Mouse (Mus musculus): ENCODE results near the gene Catsper1. TPM values are rescaled to one million over a fixed set of nuclear protein-coding genes. Genes with fewer than 3 reads are reported as not detected.
A peak's percentile ranks its signal among the peaks of the same experiment; 100 is the strongest.

The Catsper1 gene
- polyA plus RNA-seq, 1 experiment from 2014 or later, result not detected

- Histone ChIP-seq H3K4me1 (replicated peaks) (peaks cover 41% of the 10 kb centered on the region), H3K4me3 (peak overlapping the region; percentile 100), H3K27me3 (ENCODE audit: insufficient read depth, poor library complexity, severe bottlenecking) (no peaks in the 10 kb centered on the region), H3K9me3 (no peaks in the 10 kb centered on the region), H3K27ac (peak overlapping the region; percentile 93), H3K36me3 (peaks cover 18% of the 10 kb centered on the region)
- DNase-seq (ENCODE audit: low spot score), result no peak
- 50% methylated on average over 12 of the region's 12 CpGs for WGBS
Measured at GRCm38 (mm10) chr19:5389647-5390046, 54.1 kb downstream of the Catsper1 start.

GRCm38 (mm10) chr19:5390416-5390815 lies 54.9 kb downstream of the Catsper1 start:
- no peaks in the 10 kb centered on the region for H3K27me3 ChIP-seq (ENCODE audit: insufficient read depth, poor library complexity, severe bottlenecking)
- peak overlapping the region; percentile 100; the same call in 1 of the 2 replicates for H3K4me3 ChIP-seq

DNA sequence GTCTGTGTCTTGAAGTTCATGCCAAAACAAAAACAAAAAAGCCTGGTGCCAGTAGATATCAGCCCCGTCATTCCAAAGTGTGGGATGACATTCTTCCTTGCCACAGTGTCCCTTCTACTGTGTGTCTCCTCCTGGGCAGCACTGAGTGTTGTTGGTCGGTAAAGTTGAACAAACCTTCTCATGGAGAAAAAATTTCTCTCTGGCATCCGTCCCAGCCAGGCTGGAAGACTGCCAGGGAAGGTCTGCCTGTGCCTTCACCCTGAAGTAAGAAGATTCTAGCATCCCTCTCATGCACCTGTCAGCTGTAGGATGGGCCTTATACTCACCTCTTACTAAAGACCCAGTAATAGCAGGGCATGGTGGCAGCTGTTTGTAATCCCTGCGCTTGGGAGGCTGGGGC lies 57.4 kb downstream of the Catsper1 start:
- WGBS, result 79% methylated on average over 4 of the region's 4 CpGs
- no peak for DNase-seq (ENCODE audit: low spot score)
- no peaks in the 10 kb centered on the region for H3K27me3 ChIP-seq (ENCODE audit: insufficient read depth, poor library complexity, severe bottlenecking)
- no peaks in the 10 kb centered on the region for H3K36me3 ChIP-seq
- H3K4me1 ChIP-seq (replicated peaks), result peaks cover 24% of the 10 kb centered on the region
- no peaks in the 10 kb centered on the region for H3K9me3 ChIP-seq
- no peak overlapping the region for H3K4me3 ChIP-seq
- H3K27ac ChIP-seq, result no peak overlapping the region

More at GRCm38 (mm10) chr19:5390416-5390815, 54.9 kb downstream of the Catsper1 start:
- Histone ChIP-seq H3K27ac (peak overlapping the region; percentile 93; the same call in 1 of the 2 replicates), H3K4me1 (replicated peaks) (peaks cover 41% of the 10 kb centered on the region), H3K36me3 (peaks cover 10% of the 10 kb centered on the region), H3K9me3 (no peaks in the 10 kb centered on the region)
- no peak for DNase-seq (ENCODE audit: low spot score)
- WGBS, result 89% methylated on average over 8 of the region's 8 CpGs

Other genes starting within 250 kb of the Catsper1 start
- 87.1 and 92.0 TPM in 2 replicates for gene Yif1a, start 247.2 kb upstream of the Catsper1 start, polyA plus RNA-seq (2016; fragmentation: Nextera tagmentation; extraction: Ambion mirVana)
- gene Cnih2, start 237.2 kb upstream of the Catsper1 start, polyA plus RNA-seq (2016; fragmentation: Nextera tagmentation; extraction: Ambion mirVana), result 42.1 and 115 TPM in 2 replicates
- 270 and 303 TPM in 2 replicates for gene Rab1b, start 228.7 kb upstream of the Catsper1 start, polyA plus RNA-seq (2016; fragmentation: Nextera tagmentation; extraction: Ambion mirVana)
- gene Klc2, start 217.2 kb upstream of the Catsper1 start, polyA plus RNA-seq (2016; fragmentation: Nextera tagmentation; extraction: Ambion mirVana), result 35.5 and 45.8 TPM in 2 replicates
- 23.7 and 26.1 TPM in 2 replicates for gene Pacs1, start 62.6 kb upstream of the Catsper1 start, polyA plus RNA-seq (2016; fragmentation: Nextera tagmentation; extraction: Ambion mirVana)
- gene Sf3b2, start 40.3 kb upstream of the Catsper1 start, polyA plus RNA-seq (2016; fragmentation: Nextera tagmentation; extraction: Ambion mirVana), result 438 and 456 TPM in 2 replicates
- gene Gal3st3, start 37.4 kb upstream of the Catsper1 start, polyA plus RNA-seq (2016; fragmentation: Nextera tagmentation; extraction: Ambion mirVana), result 11.7 and 19.1 TPM in 2 replicates
- 0.65 and 1.6 TPM in 2 replicates for gene Cst6, start 13.8 kb downstream of the Catsper1 start, polyA plus RNA-seq (2016; fragmentation: Nextera tagmentation; extraction: Ambion mirVana)
- 84.2 and 90.5 TPM in 2 replicates for gene Eif1ad, start 31.0 kb downstream of the Catsper1 start, polyA plus RNA-seq (2016; fragmentation: Nextera tagmentation; extraction: Ambion mirVana)
- gene Banf1, start 31.4 kb downstream of the Catsper1 start, polyA plus RNA-seq (2016; fragmentation: Nextera tagmentation; extraction: Ambion mirVana), result 539 and 565 TPM in 2 replicates
- 82.7 and 93.2 TPM in 2 replicates for gene Sart1, start 53.0 kb downstream of the Catsper1 start, polyA plus RNA-seq (2016; fragmentation: Nextera tagmentation; extraction: Ambion mirVana)
- gene Tsga10ip, start 66.8 kb downstream of the Catsper1 start, polyA plus RNA-seq (2016; fragmentation: Nextera tagmentation; extraction: Ambion mirVana), result 0.44 and 0.58 TPM in 2 replicates
- gene Drap1, start 89.2 kb downstream of the Catsper1 start, polyA plus RNA-seq (2016; fragmentation: Nextera tagmentation; extraction: Ambion mirVana), result 223 and 271 TPM in 2 replicates
- 53.8 and 63.9 TPM in 2 replicates for gene AI837181, start 89.4 kb downstream of the Catsper1 start, polyA plus RNA-seq (2016; fragmentation: Nextera tagmentation; extraction: Ambion mirVana)
- gene Fosl1, start 111.8 kb downstream of the Catsper1 start, polyA plus RNA-seq (2016; fragmentation: Nextera tagmentation; extraction: Ambion mirVana), result not detected in 2 replicates
- gene Ccdc85b, start 122.2 kb downstream of the Catsper1 start, polyA plus RNA-seq (2016; fragmentation: Nextera tagmentation; extraction: Ambion mirVana), result 6.9 and 8.6 TPM in 2 replicates
- 99.5 and 122 TPM in 2 replicates for gene Fibp, start 124.9 kb downstream of the Catsper1 start, polyA plus RNA-seq (2016; fragmentation: Nextera tagmentation; extraction: Ambion mirVana)
- gene Ctsw, start 132.8 kb downstream of the Catsper1 start, polyA plus RNA-seq (2016; fragmentation: Nextera tagmentation; extraction: Ambion mirVana), result 2.0 and 3.0 TPM in 2 replicates
- gene Efemp2, start 138.2 kb downstream of the Catsper1 start, polyA plus RNA-seq (2016; fragmentation: Nextera tagmentation; extraction: Ambion mirVana), result 62.7 and 71.3 TPM in 2 replicates
- gene Mus81, start 152.7 kb downstream of the Catsper1 start, polyA plus RNA-seq (2016; fragmentation: Nextera tagmentation; extraction: Ambion mirVana), result 43.7 and 51.4 TPM in 2 replicates
- gene Cfl1, start 154.7 kb downstream of the Catsper1 start, polyA plus RNA-seq (2016; fragmentation: Nextera tagmentation; extraction: Ambion mirVana), result 3,259 and 3,562 TPM in 2 replicates
- not detected in 2 replicates for gene 1700020D05Rik, start 168.0 kb downstream of the Catsper1 start, polyA plus RNA-seq (2016; fragmentation: Nextera tagmentation; extraction: Ambion mirVana)
- 8.9 and 18.7 TPM in 2 replicates for gene Snx32, start 174.8 kb downstream of the Catsper1 start, polyA plus RNA-seq (2016; fragmentation: Nextera tagmentation; extraction: Ambion mirVana)
- 0.39 and 0.77 TPM in 2 replicates for gene Ovol1, start 224.9 kb downstream of the Catsper1 start, polyA plus RNA-seq (2016; fragmentation: Nextera tagmentation; extraction: Ambion mirVana)
- 1.6 and 2.6 TPM in 2 replicates for gene Ap5b1, start 232.3 kb downstream of the Catsper1 start, polyA plus RNA-seq (2016; fragmentation: Nextera tagmentation; extraction: Ambion mirVana)